Mouse (Mus musculus) bone marrow, adult 2 months (tissue): ENCODE measurements at regions not wholly inside any gene's neighbourhood (a gene's known extent, or its start where the extent isn't known, plus 50 kb on each side); places are given as distances from the start of the nearest gene placed in this dataset.

Experiments
- CTCF ChIP-seq: fragments of 200-500 bp; IDR thresholded peaks from 2 replicates; pipeline ENCODE4 v1.5.1; 2011; ENCODE audit warnings: low read length, control low read depth; ENCODE audit not compliant: control insufficient read depth, insufficient read depth
- POLR2A ChIP-seq: fragments of 200-500 bp; IDR thresholded peaks from 2 replicates; pipeline ENCODE4 v1.6.1; 2011; ENCODE audit warnings: low read depth, mild to moderate bottlenecking, control low read depth, low read length, borderline replicate concordance; ENCODE audit not compliant: control insufficient read depth

DNA sequence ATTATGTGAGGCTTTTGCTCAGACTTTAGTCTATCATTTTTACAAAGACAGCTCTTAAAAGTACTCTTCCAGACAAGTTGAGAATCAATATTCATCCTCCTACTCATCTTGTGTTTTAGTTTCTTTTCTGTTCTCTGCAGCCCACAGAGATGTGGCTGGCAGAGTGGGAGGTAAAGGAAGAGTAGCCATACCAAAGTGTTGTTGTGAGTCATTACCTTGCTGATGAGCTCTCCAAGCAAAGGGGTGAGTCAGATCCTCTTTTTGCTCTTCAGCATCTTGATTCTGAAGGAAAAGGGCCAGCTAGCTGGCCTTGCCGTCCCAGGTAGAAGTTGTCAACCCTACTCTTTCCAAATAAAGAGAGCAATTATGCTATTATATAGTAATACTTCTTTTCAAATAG is 192.6 kb downstream of the Gm9733 start:
- TF ChIP-seq POLR2A = no peak
- TF ChIP-seq CTCF = no peak
